Mouse (Mus musculus): ENCODE data around the gene Efcc1.

- TF ChIP-seq POLR2A (IDR thresholded peaks at IDR 0.05; ENCODE audit: insufficient read depth, low read depth, low read length) (no peak), CTCF (IDR thresholded peaks at IDR 0.05; ENCODE audit: insufficient read depth, low read depth, low read length) (no peak)
These were observed 19.7 kb downstream of the Efcc1 start for GRCm38 (mm10) chr6:87750184-87750910.
